Mouse (Mus musculus): ENCODE results near the gene Mybphl. TPM values are rescaled to one million over a fixed set of nuclear protein-coding genes. Genes with fewer than 3 reads are reported as not detected.

The Mybphl gene
- polyA plus RNA-seq (2012; rRNA removed): not detected in 2 replicates

GRCm38 (mm10) chr3:108364270-108364995, at the start of gene Mybphl:
Gene Mybphl, plus strand, starts transcription at chr3:108364911.

GRCm38 (mm10) chr3:108383485-108384354, 19.0 kb downstream of the Mybphl start, which contains the start of gene Psrc1:
Gene Psrc1, plus strand, starts transcription at chr3:108383839.

GRCm38 (mm10) chr3:108414857-108415830, 50.4 kb downstream of the Mybphl start, which contains the start of gene Celsr2:
Gene Celsr2, minus strand, starts transcription at chr3:108415552.

Other genes starting within 250 kb of the Mybphl start
- 4.1 and 4.7 TPM in 2 replicates for gene Gnai3, start 218.8 kb upstream of the Mybphl start, polyA plus RNA-seq (2012; rRNA removed)
- gene Gpr61, start 210.0 kb upstream of the Mybphl start, polyA plus RNA-seq (2012; rRNA removed): 0.06 and 0.08 TPM in 2 replicates
- 10.0 and 10.8 TPM in 2 replicates for gene Amigo1, start 178.6 kb upstream of the Mybphl start, polyA plus RNA-seq (2012; rRNA removed)
- gene Cyb561d1, start 163.7 kb upstream of the Mybphl start, polyA plus RNA-seq (2012; rRNA removed): 4.1 and 4.9 TPM in 2 replicates
- 3.1 and 3.3 TPM in 2 replicates for gene Atxn7l2, start 154.0 kb upstream of the Mybphl start, polyA plus RNA-seq (2012; rRNA removed)
- 1.2 and 3.1 TPM in 2 replicates for gene Sypl2, start 138.3 kb upstream of the Mybphl start, polyA plus RNA-seq (2012; rRNA removed)
- 7.7 and 8.8 TPM in 2 replicates for gene Psma5, start 108.0 kb upstream of the Mybphl start, polyA plus RNA-seq (2012; rRNA removed)
- 23.1 and 28.2 TPM in 2 replicates for gene Sort1, start 80.8 kb upstream of the Mybphl start, polyA plus RNA-seq (2012; rRNA removed)
- gene Psrc1, start 18.9 kb downstream of the Mybphl start, polyA plus RNA-seq (2012; rRNA removed): 2.5 and 2.6 TPM in 2 replicates
- 16.7 and 22.7 TPM in 2 replicates for gene Celsr2, start 50.6 kb downstream of the Mybphl start, polyA plus RNA-seq (2012; rRNA removed)
- gene Sars, start 80.3 kb downstream of the Mybphl start, polyA plus RNA-seq (2012; rRNA removed): 17.0 and 19.6 TPM in 2 replicates
- gene 1700013F07Rik, start 169.2 kb downstream of the Mybphl start, polyA plus RNA-seq (2012; rRNA removed): not detected in 2 replicates
- gene 5330417C22Rik, start 171.6 kb downstream of the Mybphl start, polyA plus RNA-seq (2012; rRNA removed): 8.4 and 14.0 TPM in 2 replicates
- 1.6 and 1.7 TPM in 2 replicates for gene Tmem167b, start 197.6 kb downstream of the Mybphl start, polyA plus RNA-seq (2012; rRNA removed)
- 0.23 and 0.40 TPM in 2 replicates for gene Taf13, start 206.8 kb downstream of the Mybphl start, polyA plus RNA-seq (2012; rRNA removed)
- 1.5 and 2.0 TPM in 2 replicates for gene Wdr47, start 226.4 kb downstream of the Mybphl start, polyA plus RNA-seq (2012; rRNA removed)

Data from stomach, adult 2 months (tissue).